Mouse (Mus musculus) retina, postnatal 7 days (tissue): ENCODE results near the gene Emg1.

Experiments used
- DNase-seq: peaks from one replicate; pipeline ENCODE4 v3.0.0-alpha.2; 2012; ENCODE audit warnings: low read depth, low spot score

Gene Emg1

DNA sequence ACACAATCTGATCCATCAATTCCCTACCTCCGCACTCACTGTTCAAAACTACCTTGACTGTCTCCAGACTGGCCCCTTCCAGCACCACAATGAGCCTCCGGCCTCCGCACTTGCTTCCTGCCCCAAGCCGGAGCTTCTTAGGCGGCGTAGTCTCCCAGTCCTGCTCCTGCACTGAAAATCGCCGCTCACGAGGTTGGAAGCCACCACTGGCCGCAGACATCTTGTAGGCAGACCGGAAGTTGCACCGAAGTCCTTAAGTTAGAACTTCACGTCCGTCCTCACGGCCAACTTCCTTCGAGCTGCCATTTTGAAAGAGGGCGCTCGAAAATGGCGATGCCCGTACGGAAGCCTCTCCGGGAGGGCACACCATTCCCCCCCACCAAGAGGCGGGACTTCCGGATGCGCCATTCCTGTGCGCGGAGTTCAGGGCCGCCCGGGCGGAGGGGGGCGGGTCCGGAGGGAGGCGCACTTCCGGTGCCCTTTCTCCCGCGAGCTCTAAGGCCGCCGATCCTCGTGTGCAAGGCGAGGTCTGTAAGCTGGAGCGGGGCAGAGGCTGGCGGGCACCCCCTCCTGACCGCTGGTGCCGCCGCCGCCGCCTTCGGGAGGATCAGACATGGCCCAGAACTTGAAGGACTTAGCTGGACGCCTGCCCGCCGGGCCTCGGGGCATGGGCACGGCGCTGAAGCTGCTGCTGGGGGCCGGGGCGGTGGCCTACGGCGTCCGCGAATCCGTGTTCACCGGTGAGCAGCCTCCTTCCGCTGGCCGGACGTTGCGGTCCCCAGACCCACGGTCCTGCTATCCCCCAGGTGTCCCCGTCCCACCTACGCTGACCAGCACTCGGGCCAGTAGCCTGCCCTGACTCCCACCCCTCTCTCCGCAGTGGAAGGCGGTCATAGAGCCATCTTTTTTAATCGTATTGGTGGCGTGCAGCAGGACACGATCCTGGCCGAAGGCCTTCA, at the start of gene Emg1, which contains the start of gene Phb2:
TSS of gene Emg1 (minus strand) at position 355 of the 959 bp plus-strand sequence.
TSS of gene Phb2 (plus strand) at position 513 of the 959 bp plus-strand sequence.
- DNase-seq = peak; percentile 98

DNA sequence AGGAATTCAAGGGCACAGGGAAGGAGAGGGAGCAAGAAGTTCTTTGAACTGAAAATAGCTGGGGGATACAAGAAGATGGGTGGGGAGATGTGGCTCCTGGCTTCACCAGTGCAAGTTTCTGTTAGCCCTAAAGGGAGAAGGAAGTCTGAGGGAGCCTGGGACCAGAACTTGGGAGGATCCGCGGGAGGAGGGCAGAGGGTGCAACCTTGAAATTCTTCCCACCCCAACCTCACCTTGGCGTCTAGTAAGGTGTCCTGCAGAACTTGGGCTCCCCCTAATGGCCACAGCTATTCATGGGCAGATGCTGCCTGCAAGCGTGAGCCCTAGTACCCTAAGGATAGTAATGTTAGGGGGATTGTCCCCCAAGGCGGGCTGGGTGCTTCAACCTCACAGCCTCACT, 47.3 kb upstream of the Emg1 start:
- DNase-seq = peak; percentile 68

GRCm38 (mm10) chr6:124758849-124759232, 46.9 kb upstream of the Emg1 start:
- DNase-seq = no peak

DNA sequence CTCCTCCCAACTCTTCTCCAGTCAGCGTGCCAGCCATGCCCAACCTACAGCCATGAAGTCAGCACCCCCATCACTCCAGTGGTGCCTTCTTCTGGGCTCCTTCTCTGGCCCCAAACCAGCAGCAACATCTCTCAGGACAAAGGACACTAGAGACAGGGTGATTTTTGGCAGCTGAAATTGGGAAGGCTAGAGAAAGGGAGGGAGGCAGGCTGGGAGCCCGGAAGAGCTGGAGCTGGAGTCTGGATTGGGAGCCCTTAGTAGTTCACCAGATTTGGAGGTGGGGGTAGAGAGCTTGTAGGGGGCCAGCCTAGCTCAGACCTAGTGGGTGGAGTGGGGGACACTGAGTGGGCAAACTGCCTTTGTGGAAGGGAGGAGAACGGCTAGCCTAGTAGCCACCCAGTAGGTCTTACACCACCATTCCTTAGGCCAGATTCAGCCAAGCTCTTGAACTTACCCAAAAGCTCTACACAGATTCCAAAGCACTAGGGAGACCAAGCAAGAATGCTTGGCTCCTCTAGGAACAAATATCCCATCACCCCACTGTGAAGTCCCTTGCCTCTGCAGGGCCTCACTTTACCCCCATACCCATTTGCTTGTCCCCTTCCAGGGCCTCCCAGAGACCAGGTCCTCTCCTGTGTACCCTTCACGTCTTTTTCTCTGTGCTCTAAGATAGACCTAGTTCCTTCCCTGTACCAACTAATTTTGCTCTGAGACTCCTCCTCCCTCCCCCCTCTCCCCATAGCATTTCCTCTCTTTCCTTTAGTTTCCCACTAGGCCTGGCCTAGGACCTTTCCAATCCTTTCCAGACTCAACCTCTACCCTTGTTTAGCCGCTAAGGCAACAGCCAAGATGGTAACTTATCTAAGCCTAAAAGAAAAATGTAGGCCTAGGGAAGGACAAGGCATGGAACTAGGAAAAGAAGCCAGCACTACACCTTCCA, 46.2 kb upstream of the Emg1 start:
- no peak for DNase-seq

GRCm38 (mm10) chr6:124757351-124757880, 45.4 kb upstream of the Emg1 start:
- no peak for DNase-seq

DNA sequence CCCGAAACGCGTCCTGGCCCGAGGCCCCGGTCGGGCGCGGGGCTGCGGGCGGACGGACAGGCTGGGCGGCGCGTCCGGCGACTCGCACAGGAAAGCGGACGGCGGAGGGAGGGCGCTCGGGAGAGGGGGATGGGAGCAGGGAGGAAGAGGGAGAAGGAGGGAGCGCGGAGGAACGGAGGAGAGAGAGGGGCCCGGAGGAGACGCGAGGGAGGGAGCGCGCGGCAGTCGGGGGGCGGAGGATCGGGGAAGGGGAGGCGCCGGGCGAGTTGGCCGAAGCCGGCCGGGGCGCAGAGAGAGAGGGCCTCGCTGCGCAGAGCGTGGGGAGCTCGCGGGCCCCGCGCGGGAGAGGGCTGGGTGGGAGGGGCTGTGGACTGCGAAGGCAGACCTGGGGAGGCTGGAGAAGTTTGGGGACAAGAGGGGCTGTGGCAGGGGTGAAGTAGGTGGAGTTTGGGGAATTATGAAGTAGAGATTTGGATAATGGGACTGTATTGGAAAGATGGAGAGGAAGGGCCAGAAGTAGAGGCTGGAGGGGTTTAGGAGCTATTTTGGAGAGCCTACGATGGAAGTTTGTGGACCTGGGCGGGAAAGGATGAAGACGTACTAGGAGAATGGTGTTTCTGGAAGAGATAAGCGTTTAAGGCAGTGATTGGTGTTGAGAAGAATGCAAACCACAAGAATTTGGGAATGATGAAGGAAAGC, 44.8 kb upstream of the Emg1 start:
- DNase-seq = peak; percentile 70

GRCm38 (mm10) chr6:124755831-124756595, 44.0 kb upstream of the Emg1 start, which contains the start of the genes Gm45234 and Atn1:
Gene Gm45234, minus strand, starts transcription at chr6:124756021.
Gene Atn1, minus strand, starts transcription at chr6:124756524.
- no peak for DNase-seq

GRCm38 (mm10) chr6:124755306-124755705, 43.3 kb upstream of the Emg1 start:
- DNase-seq = no peak

DNA sequence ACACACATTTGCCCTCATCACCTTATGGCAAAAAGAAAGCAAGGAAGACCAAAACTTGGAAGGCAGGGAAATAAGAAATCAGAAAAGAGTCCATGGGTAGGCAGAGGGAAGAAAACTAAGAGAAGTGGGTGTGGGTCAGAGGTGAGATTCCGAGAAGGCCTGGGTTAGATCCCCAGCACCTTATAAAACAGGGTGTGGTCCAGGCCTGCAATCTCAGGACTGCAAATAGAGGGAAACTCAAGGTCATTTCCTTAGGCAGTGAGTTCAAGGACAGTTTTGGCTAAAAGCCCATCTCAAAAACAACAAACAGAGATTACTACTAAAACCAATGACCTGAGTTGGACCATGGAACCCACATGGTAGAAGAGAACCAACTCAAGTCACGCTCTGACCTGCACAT, 41.9 kb upstream of the Emg1 start:
- DNase-seq = no peak

DNA sequence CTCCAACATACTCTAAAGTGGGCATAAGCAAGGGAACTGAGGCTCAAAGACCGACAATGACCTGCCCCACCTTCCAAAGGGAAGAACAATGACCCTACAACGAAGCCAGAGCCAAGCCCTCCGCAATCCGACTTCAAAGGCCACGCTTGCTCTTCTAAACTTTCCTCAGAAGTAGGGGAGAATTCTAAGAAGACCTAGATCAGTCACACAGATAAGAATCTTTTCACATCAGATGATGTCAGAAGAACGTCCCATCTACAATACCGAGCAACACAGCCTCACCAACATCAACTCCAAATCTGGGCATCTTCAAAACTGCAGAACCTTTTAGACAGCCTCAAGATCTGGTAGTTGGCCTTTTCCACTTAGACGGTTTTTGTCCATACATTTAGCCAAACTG, 38.4 kb upstream of the Emg1 start:
- no peak for DNase-seq

DNA sequence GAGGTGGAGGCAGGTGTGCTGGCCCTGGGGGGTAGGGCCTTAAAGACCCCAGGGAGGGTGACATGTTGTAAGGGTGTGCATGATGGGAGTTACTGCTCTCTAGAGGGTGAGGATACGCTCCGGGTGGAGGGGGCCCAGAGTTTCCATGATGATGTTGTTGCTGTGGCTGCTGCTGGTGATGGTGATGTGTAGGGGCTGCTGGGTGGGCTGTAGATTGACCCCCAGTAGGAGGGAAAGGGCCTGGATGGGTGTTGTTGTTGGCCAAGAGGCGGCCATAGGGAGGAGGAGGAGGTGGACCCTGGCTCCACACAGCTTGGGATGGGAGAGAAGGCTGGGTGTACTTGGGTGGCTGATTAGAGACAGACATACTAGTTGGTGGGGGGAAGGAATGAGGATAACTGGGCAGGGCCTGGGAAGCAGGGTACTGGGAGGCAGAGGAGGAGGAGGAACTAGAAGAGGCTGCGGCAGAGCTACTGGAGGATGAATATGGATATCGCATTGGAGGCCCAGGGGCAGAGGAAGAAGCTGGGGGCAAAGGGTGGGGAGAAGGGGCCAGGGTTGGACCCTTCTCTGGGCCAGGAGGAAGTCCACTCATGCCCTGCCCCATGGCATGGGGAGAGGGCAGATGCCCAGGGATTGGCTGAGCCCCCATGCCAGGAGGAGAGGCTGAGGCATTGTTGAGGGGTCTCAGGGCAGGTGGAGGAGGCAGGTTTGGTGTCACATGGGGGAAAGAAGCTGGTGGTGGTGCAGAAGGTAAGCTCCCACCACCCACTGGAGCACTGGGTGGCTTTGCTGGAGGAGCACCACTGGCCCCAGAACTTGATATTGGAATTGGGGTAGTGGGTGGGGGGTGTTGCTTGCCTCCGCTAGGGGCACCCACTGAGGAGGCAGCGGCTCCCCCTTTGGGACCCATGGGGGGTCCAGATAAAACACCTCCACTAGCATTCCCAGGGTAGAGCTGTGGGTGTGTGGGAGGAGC, 35.0 kb upstream of the Emg1 start:
- DNase-seq = no peak

DNA sequence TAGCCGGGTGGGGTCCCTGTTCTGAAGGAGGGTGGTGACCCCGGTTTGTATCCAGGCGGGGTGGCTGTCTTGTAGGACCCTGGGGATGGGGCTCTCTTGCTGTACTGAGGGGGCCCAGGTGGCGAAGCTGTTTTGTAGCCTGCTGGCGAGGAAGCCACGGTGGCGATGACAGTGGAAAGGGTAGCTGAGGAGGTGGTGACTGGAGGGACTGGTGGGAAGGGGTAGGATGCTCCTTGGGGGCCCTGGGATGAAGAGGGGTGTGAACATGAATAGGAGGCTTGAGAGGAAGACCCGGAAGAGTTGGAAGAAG, 34.3 kb upstream of the Emg1 start:
- no peak for DNase-seq

DNA sequence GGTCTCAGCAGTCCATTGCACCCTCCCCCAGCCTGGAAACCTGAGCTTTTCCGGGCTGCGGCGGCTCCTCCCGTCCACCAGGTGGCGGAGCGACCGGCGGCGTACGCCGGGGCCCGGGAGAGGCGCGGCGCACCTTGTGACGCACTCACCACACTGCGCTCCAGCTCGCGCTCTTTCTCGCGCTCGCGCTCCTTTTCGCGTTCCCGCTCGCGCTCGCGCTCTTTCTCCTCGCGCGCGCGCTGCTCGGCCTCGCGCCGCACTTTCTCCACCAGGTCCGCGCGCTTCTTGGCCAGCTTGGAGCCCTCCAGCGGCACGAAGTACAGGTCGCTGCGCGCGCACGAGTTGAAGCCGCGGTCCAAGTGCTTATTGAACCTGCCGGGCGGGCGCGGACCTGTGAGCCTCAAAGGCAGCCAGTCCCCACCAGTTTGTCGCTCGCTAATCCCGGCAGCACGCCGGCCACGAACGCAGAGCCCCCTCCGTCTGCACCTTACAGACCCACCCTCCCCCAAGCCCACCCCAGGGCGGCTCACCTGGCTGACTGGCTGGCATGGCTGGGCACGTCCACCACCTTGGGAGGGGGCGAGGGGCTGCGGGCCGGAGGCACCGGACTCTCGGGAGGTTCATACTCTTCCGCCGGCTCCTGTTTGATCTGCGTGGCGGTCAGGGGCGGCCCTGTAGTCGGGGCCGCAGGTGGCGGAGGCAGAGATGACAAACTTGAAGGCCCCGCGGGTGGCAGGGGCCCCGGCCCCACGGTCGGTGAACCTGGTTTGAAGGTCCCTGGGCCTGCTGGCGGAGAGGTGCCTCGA, 33.7 kb upstream of the Emg1 start:
- peak; percentile 97 for DNase-seq

GRCm38 (mm10) chr6:124744755-124745321, 32.9 kb upstream of the Emg1 start:
- DNase-seq = no peak

GRCm38 (mm10) chr6:124743647-124744046, 31.7 kb upstream of the Emg1 start:
- DNase-seq = no peak

- no peak for DNase-seq
Measured at GRCm38 (mm10) chr6:124742839-124743514, 31.0 kb upstream of the Emg1 start.

- no peak for DNase-seq
Measured at GRCm38 (mm10) chr6:124741842-124742241, 29.9 kb upstream of the Emg1 start.
